Mouse (Mus musculus): Measurements from ENCODE around the gene Odf3l2.

Odf3l2 gene

GRCm38 (mm10) chr10:79631432-79631831 lies 14.1 kb downstream of the Odf3l2 start:
- in situ Hi-C loops (cut with MboI, MseI), result no loop called here

- in situ Hi-C loops (cut with MboI, MseI), result no loop called here
Observed at GRCm38 (mm10) chr10:79628377-79628776, 17.2 kb downstream of the Odf3l2 start.

GRCm38 (mm10) chr10:79626156-79626555 lies 19.4 kb downstream of the Odf3l2 start:
- in situ Hi-C loops (cut with MboI, MseI), result no loop called here

DNA sequence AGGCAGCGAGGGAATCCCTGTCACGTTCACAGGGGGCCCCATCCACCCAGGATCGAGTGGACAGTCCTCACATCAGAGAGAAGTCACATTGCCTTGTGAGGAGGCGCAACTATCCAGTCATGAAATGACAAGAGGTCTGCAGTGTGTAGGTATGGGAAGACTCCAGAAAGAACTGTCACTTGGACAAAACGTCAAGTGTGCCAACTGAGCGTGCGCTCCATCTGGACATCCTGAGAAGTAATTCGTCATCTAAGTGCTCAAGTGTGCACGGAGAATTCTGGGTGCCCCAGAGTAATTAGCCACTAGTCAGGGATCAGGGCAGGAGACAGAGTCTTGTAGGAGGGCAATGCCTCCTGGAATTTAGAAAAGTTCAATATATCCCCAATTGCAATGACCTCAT lies 20.1 kb downstream of the Odf3l2 start:
- in situ Hi-C loops (cut with MboI, MseI), result no loop called here

GRCm38 (mm10) chr10:79623950-79624349 lies 21.6 kb downstream of the Odf3l2 start:
- in situ Hi-C loops (cut with MboI, MseI), result no loop called here

GRCm38 (mm10) chr10:79616376-79616775 lies 29.2 kb downstream of the Odf3l2 start:
- in situ Hi-C loops (cut with MboI, MseI), result no loop called here

- in situ Hi-C loops (cut with MboI, MseI), result no loop called here
Observed at GRCm38 (mm10) chr10:79615860-79616259, 29.7 kb downstream of the Odf3l2 start.

DNA sequence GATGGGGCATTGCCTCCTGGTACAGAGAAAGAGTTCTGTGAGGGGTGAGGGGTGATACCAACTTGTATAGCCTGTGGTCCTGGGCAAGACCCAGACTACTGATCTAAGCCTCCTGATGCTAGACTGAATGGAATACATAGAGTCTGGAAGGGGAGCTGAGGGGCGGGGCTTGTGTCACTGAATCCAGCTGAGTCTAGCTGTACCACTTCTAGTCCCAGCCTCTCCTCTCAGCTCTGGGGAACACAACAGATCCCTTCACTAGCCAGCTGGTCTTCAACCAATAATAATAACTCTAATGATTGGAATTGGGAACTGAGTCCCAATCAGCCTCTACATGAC lies 31.3 kb downstream of the Odf3l2 start:
- in situ Hi-C loops (cut with MboI, MseI), result no loop called here

GRCm38 (mm10) chr10:79613578-79614304 lies 31.8 kb downstream of the Odf3l2 start, which contains the start of gene C2cd4c:
Gene C2cd4c (minus strand): TSS chr10:79614025.
- in situ Hi-C loops (cut with MboI, MseI), result no loop called here

GRCm38 (mm10) chr10:79612192-79613135 lies 33.1 kb downstream of the Odf3l2 start:
- in situ Hi-C loops (cut with MboI, MseI), result no loop called here

- in situ Hi-C loops (cut with MboI, MseI), result no loop called here
Observed at GRCm38 (mm10) chr10:79611296-79611695, 34.2 kb downstream of the Odf3l2 start.

DNA sequence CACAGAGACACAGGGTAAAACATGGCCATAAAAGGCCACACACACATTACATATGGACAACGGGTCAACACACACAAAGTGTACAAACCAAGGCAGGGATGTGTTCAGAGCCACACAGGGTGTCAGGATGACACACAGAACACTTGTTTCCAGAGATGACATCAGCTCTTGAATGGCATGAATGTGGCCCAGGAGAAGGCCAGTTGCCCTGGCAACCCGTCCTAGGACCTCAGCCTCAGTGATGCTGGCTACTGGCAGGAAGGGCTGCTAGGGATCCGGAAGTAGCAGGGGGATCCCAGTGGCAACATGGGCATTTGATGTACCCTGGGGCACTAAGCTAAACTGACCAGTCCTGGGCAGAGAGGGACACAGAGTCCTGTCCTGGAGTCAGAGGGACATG lies 36.3 kb downstream of the Odf3l2 start:
- in situ Hi-C loops (cut with MboI, MseI), result no loop called here

GRCm38 (mm10) chr10:79607892-79608291 lies 37.6 kb downstream of the Odf3l2 start:
- in situ Hi-C loops (cut with MboI, MseI), result no loop called here

GRCm38 (mm10) chr10:79606537-79606936 lies 39.0 kb downstream of the Odf3l2 start:
- in situ Hi-C loops (cut with MboI, MseI), result no loop called here

DNA sequence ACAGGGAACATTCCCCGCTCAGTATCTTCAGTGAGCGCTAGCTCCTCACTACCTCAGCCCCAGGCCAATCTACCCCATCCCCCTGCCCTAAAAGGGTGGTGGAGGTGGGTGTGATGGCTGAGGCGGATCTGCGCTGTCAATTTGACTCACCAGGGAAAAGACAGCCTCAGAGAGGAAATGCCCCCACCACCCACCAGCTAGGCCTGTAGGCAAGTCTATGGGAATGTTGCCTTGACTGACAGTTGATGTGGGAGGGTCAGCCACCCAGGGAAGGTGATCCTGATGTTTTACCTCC lies 47.7 kb downstream of the Odf3l2 start:
- in situ Hi-C loops (cut with MboI, MseI), result no loop called here

DNA sequence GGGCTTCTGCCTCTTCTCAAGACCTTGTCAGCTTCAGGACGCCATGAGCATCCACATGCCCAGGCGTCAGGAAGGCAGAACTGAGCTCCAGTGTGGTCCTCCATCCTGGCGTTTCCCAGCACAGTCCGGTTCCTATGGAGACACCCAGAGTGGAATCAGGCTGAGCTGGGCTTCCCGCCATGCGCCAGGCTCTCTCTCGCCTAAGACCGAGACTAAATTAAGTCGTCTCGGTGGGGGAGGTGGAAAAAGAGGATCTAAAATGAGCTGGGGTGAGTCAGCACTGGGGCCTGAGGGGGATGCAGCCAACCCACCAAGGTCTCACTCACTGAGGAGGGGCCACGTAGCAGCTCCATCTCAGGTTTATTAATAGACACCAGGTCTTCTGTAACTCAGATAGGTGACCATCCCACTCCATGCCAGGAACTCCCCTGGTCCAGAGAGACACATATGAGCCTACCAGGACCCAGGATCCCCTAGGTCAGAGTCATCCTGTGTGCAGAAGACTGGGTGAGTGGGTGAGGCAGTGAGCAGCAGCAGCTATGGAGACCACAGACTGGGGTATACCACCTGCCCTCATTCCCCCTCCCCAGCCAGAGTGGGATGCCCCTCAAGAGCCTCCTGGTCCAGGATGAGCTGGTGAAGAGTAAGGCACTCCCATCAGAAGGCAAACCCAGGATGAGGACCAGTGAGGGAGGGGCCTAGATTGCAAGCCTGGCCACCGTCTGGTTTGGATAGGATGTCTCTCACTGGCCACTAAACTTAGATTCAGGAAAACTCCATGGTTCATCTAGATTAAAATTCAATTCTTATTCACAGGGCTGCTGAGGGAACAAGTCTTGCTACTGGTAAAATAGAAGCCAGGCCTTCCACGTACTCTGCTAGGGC lies 48.2 kb downstream of the Odf3l2 start:
- in situ Hi-C loops (cut with MboI, MseI), result no loop called here

DNA sequence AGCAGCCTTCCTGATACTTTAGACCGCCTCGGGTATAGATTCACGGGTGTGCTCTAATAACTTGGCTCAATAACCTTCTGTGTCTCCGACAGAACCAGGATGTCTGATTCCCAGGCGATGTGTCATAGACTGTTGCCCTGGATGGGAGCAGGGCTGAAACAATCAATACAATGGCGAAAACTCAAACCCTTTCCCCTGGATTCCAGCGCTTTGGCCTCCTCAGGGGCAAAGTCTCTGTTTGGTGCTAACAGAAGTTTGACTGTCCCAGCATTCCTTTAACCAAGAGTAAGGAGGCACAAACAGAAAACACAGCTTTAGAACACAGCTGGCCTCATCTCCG lies 50.0 kb downstream of the Odf3l2 start:
- in situ Hi-C loops (cut with MboI, MseI), result no loop called here

DNA sequence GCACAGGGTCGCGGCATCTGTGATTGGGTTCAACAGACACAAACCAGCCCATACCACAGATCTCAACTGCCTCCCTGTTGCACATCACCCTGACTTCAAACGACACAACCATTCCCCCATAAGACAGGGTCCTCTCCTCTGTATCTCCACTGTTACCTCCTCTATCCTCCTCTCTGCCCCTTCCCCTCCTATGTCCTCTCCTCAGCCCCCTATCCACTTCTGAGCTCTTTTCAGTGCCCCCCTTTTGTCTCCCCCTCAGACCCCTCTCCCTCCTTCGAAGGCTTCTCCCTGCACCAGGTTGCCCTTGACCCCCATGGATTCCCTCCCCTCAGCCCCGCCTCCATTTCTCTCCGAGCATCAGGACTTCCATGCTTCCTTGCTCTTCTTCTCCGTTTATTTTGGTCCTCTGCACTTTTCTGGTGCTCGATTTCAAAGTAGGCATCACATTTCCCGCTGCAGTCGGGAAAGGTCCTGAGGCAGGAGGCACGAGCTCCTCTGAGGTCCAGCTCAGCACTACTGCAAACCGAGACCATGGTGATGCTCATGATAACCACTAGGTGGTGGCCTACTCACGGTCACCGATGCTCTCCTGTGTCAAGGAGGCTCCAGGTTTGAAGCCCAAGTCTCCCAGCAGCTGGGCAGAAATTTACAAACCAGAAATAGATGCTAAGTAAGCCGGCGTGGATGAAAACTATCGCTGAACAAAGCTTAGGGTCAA lies 50.5 kb downstream of the Odf3l2 start:
- in situ Hi-C loops (cut with MboI, MseI), result no loop called here

DNA sequence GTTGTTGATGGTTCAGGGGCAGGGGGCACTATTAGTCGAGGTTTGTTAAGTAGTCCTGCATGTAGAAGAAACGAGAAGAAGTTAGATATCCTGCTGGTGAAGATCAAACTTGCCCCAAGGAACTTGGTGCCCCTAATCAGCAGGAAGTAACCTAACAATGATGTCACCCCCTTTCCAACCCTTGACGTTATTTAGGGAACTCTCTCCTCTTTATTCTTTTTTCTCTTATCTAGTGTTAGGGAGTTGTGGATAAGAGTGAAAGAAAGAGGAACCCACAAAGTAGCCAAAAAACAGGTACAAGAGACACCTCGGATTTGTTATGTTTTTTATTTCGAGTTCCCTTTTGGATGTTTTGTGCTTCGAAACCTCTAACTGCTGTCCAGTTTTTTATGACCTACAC lies 51.4 kb downstream of the Odf3l2 start:
- in situ Hi-C loops (cut with MboI, MseI), result no loop called here

DNA sequence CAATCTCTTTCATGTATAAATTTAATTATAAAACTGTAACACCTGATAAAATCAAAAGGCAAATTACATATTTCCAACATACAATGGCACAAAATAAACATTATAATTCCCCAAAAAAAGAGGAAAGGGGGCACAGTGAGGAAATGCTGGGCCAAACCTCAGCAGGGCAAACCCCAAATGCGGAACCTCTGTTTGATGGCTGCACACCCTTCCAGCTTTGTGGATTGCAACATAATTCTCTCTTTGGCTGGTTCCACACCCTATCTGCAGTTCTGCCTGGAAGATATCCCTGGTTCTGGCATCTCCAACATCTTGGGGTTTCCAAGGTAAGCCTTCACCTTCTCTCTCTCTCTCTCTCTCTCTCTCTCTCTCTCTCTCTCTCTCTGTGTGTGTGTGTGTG lies 54.8 kb downstream of the Odf3l2 start:
- in situ Hi-C loops (cut with MboI, MseI), result no loop called here

Data from regulatory T cell (primary cell).